Mouse (Mus musculus) lung, postnatal 0 days (tissue): ENCODE measurements at regions not wholly inside any gene's neighbourhood (a gene's known extent, or its start where the extent isn't known, plus 50 kb on each side); places are given as distances from the start of the nearest gene placed in this dataset.

Source experiments
- CTCF ChIP-seq: IDR thresholded peaks from 2 replicates; pipeline ENCODE4 v1.5.1; 2016; ENCODE audit warnings: antibody characterized with exemption, mild to moderate bottlenecking
- EP300 ChIP-seq: IDR thresholded peaks from 2 replicates; pipeline ENCODE4 v1.6.1; 2016; ENCODE audit warnings: antibody characterized with exemption, mild to moderate bottlenecking, control low read depth

- TF ChIP-seq CTCF (no peak), EP300 (no peak)
Observed at GRCm38 (mm10) chr13:91410116-91410515, 50.0 kb upstream of the Ssbp2 start.
